Mouse (Mus musculus) hindbrain, embryonic 12.5 days (tissue): Measurements from ENCODE around the gene Cask. TPM values are rescaled to one million over a fixed set of nuclear protein-coding genes. Genes with fewer than 3 reads are reported as not detected.

Source experiments
- ATAC-seq: fragments of 200-750 bp; cut with Nextera tagmentation; 2 replicates; pipeline ENCODE4 v1.8.0; 2017; ENCODE audit warnings: moderate TSS enrichment; ENCODE audit not compliant: low FRiP score
- H3K27ac ChIP-seq: fragments of 300-500 bp; sonication (generic); 2 replicates; pipeline ENCODE4 v1.5.1; 2016; ENCODE audit warnings: mild to moderate bottlenecking
- H3K27me3 ChIP-seq: fragments of 300-500 bp; sonication (generic); 2 replicates; pipeline ENCODE4 v1.6.1; 2016; ENCODE audit warnings: mild to moderate bottlenecking
- H3K36me3 ChIP-seq: fragments of 300-500 bp; sonication (generic); 2 replicates; pipeline ENCODE4 v1.6.1; 2016; ENCODE audit warnings: mild to moderate bottlenecking
- H3K4me1 ChIP-seq: fragments of 300-500 bp; sonication (generic); 2 replicates; pipeline ENCODE4 v1.6.1; 2016
- H3K4me2 ChIP-seq: fragments of 300-500 bp; sonication (generic); replicated peaks from 2 replicates; pipeline ENCODE4 v1.6.1; 2016; ENCODE audit warnings: mild to moderate bottlenecking
- H3K4me3 ChIP-seq: fragments of 300-500 bp; sonication (generic); 2 replicates; pipeline ENCODE4 v1.5.1; 2016; ENCODE audit warnings: mild to moderate bottlenecking
- H3K9ac ChIP-seq: fragments of 300-500 bp; sonication (generic); 2 replicates; pipeline ENCODE4 v1.6.1; 2016; ENCODE audit warnings: mild to moderate bottlenecking, moderate library complexity
- H3K9me3 ChIP-seq: fragments of 300-500 bp; sonication (generic); replicated peaks from 2 replicates; pipeline ENCODE4 v1.6.1; 2016; ENCODE audit warnings: mild to moderate bottlenecking
- WGBS: fragments of 180-500 bp; shearing (Covaris S2); methylation state at CpG from one replicate; pipeline ENCODE4 v1.1.7; 2016; 5-methylcytosine and 5-hydroxymethylcytosine counted together
- polyA plus RNA-seq: library from polyadenylated mRNA; unstranded; fragments of >200 nt; fragmentation: Nextera tagmentation; extraction: Ambion mirVana; gene quantifications from 2 replicates; pipeline ENCODE4 v1.2.1, GENCODE M21; 2016

The Cask gene
- polyA plus RNA-seq, 1 experiment from 2014 or later: 25.9 TPM

GRCm38 (mm10) chrX:13656721-13657120 is 194.4 kb downstream of the Cask start:
- Histone ChIP-seq H3K36me3 (no peaks in the 10 kb centered on the region), H3K27me3 (no peaks in the 10 kb centered on the region; the same call in 1 of the 2 replicates), H3K4me1 (no peaks in the 10 kb centered on the region), H3K9ac (no peak overlapping the region), H3K9me3 (no peaks in the 10 kb centered on the region), H3K27ac (no peak overlapping the region), H3K4me2 (no peak overlapping the region), H3K4me3 (no peak overlapping the region)
- 6% methylated on average over 1 of the region's 1 CpGs for WGBS
- no peak for ATAC-seq

- Histone ChIP-seq H3K4me3 (no peak overlapping the region), H3K4me2 (no peak overlapping the region), H3K9me3 (no peaks in the 10 kb centered on the region), H3K9ac (no peak overlapping the region), H3K36me3 (no peaks in the 10 kb centered on the region), H3K4me1 (no peaks in the 10 kb centered on the region), H3K27me3 (no peaks in the 10 kb centered on the region; the same call in 1 of the 2 replicates), H3K27ac (no peak overlapping the region)
- ATAC-seq: no peak
- WGBS: 84% methylated on average over 6 of the region's 6 CpGs
These were observed 195.3 kb downstream of the Cask start for GRCm38 (mm10) chrX:13655906-13656305.

GRCm38 (mm10) chrX:13655005-13655421 is 196.2 kb downstream of the Cask start:
- WGBS: 86% methylated on average over 3 of the region's 3 CpGs
- Histone ChIP-seq H3K36me3 (no peaks in the 10 kb centered on the region), H3K27ac (no peak overlapping the region), H3K27me3 (no peaks in the 10 kb centered on the region; the same call in 1 of the 2 replicates), H3K4me3 (no peak overlapping the region), H3K9me3 (no peaks in the 10 kb centered on the region), H3K4me2 (no peak overlapping the region), H3K4me1 (no peaks in the 10 kb centered on the region), H3K9ac (no peak overlapping the region)
- no peak for ATAC-seq

GRCm38 (mm10) chrX:13652291-13652690 is 198.9 kb downstream of the Cask start:
- no peak for ATAC-seq
- H3K9me3 ChIP-seq: no peaks in the 10 kb centered on the region
- H3K9ac ChIP-seq: no peak overlapping the region
- H3K4me1 ChIP-seq: no peaks in the 10 kb centered on the region
- no peaks in the 10 kb centered on the region; the same call in 1 of the 2 replicates for H3K27me3 ChIP-seq
- 83% methylated on average over 1 of the region's 1 CpGs for whole genome bisulfite sequencing
- H3K27ac ChIP-seq: no peak overlapping the region
- no peak overlapping the region for H3K4me2 ChIP-seq
- H3K36me3 ChIP-seq: no peaks in the 10 kb centered on the region
- H3K4me3 ChIP-seq: no peak overlapping the region

GRCm38 (mm10) chrX:13651889-13652288 is 199.3 kb downstream of the Cask start:
- H3K9ac ChIP-seq: no peak overlapping the region
- no peaks in the 10 kb centered on the region for H3K4me1 ChIP-seq
- H3K4me2 ChIP-seq: no peak overlapping the region
- no peaks in the 10 kb centered on the region for H3K9me3 ChIP-seq
- no peak for ATAC-seq
- H3K27ac ChIP-seq: no peak overlapping the region
- H3K36me3 ChIP-seq: no peaks in the 10 kb centered on the region
- H3K27me3 ChIP-seq: no peaks in the 10 kb centered on the region; the same call in 1 of the 2 replicates
- no peak overlapping the region for H3K4me3 ChIP-seq
- whole genome bisulfite sequencing: 79% methylated on average over 2 of the region's 2 CpGs

GRCm38 (mm10) chrX:13638894-13639293 is 212.3 kb downstream of the Cask start:
- H3K4me3 ChIP-seq: no peak overlapping the region
- no peak overlapping the region for H3K27ac ChIP-seq
- WGBS: 62% methylated on average over 2 of the region's 2 CpGs
- no peaks in the 10 kb centered on the region for H3K27me3 ChIP-seq
- ATAC-seq: no peak
- no peaks in the 10 kb centered on the region for H3K9me3 ChIP-seq
- H3K4me1 ChIP-seq: no peaks in the 10 kb centered on the region
- no peak overlapping the region for H3K9ac ChIP-seq
- no peak overlapping the region for H3K4me2 ChIP-seq
- H3K36me3 ChIP-seq: no peaks in the 10 kb centered on the region

- WGBS: 97% methylated on average over 1 of the region's 1 CpGs
- no peaks in the 10 kb centered on the region for H3K4me1 ChIP-seq
- no peaks in the 10 kb centered on the region for H3K36me3 ChIP-seq
- no peak overlapping the region for H3K9ac ChIP-seq
- no peaks in the 10 kb centered on the region for H3K27me3 ChIP-seq
- H3K4me3 ChIP-seq: no peak overlapping the region
- no peak overlapping the region for H3K4me2 ChIP-seq
- no peak for ATAC-seq
- no peak overlapping the region for H3K27ac ChIP-seq
- H3K9me3 ChIP-seq: no peaks in the 10 kb centered on the region
These were observed 214.8 kb downstream of the Cask start for GRCm38 (mm10) chrX:13636398-13636797.

- Histone ChIP-seq H3K36me3 (no peaks in the 10 kb centered on the region), H3K4me1 (no peaks in the 10 kb centered on the region), H3K27ac (no peak within 1 kb of the TSS), H3K9me3 (no peaks in the 10 kb centered on the region), H3K4me2 (no peak within 1 kb of the TSS), H3K9ac (no peak within 1 kb of the TSS), H3K27me3 (no peaks in the 10 kb centered on the region; the same call in 1 of the 2 replicates), H3K4me3 (no peak within 1 kb of the TSS)
- ATAC-seq: no peak
- 80% methylated on average over 5 of the region's 5 CpGs for WGBS
These were observed 219.4 kb downstream of the Cask start, which contains the start of gene Gpr34 for GRCm38 (mm10) chrX:13631599-13632283. Gpr34 (plus strand) TSS chrX:13632089.

- no peak overlapping the region for H3K27ac ChIP-seq
- no peak overlapping the region for H3K4me2 ChIP-seq
- ATAC-seq: no peak
- H3K4me1 ChIP-seq: no peaks in the 10 kb centered on the region
- H3K27me3 ChIP-seq: peaks cover 3% of the 10 kb centered on the region; the same call in 1 of the 2 replicates
- no peak overlapping the region for H3K4me3 ChIP-seq
- no peak overlapping the region for H3K9ac ChIP-seq
- no peaks in the 10 kb centered on the region for H3K9me3 ChIP-seq
- no peaks in the 10 kb centered on the region for H3K36me3 ChIP-seq
- WGBS: 78% methylated on average over 5 of the region's 5 CpGs
These were observed 228.5 kb downstream of the Cask start for GRCm38 (mm10) chrX:13622654-13623053.

GRCm38 (mm10) chrX:13621473-13621872 is 229.7 kb downstream of the Cask start:
- H3K4me2 ChIP-seq: no peak overlapping the region
- no peak overlapping the region for H3K4me3 ChIP-seq
- peaks cover 3% of the 10 kb centered on the region; the same call in 1 of the 2 replicates for H3K27me3 ChIP-seq
- no peaks in the 10 kb centered on the region for H3K9me3 ChIP-seq
- no peaks in the 10 kb centered on the region for H3K4me1 ChIP-seq
- 91% methylated on average over 4 of the region's 4 CpGs for WGBS
- H3K9ac ChIP-seq: no peak overlapping the region
- ATAC-seq: no peak
- H3K27ac ChIP-seq: no peak overlapping the region
- no peaks in the 10 kb centered on the region for H3K36me3 ChIP-seq

GRCm38 (mm10) chrX:13618476-13618875 is 232.7 kb downstream of the Cask start:
- Histone ChIP-seq H3K9me3 (no peaks in the 10 kb centered on the region), H3K9ac (no peak overlapping the region), H3K4me1 (no peaks in the 10 kb centered on the region), H3K27ac (no peak overlapping the region), H3K4me2 (no peak overlapping the region), H3K4me3 (no peak overlapping the region), H3K36me3 (no peaks in the 10 kb centered on the region), H3K27me3 (peaks cover 3% of the 10 kb centered on the region; the same call in 1 of the 2 replicates)
- WGBS: 79% methylated on average over 4 of the region's 4 CpGs
- no peak for ATAC-seq

GRCm38 (mm10) chrX:13617294-13617693 is 233.9 kb downstream of the Cask start:
- H3K4me1 ChIP-seq: no peaks in the 10 kb centered on the region
- H3K9me3 ChIP-seq: no peaks in the 10 kb centered on the region
- H3K9ac ChIP-seq: no peak overlapping the region
- H3K4me3 ChIP-seq: no peak overlapping the region
- ATAC-seq: no peak
- H3K27me3 ChIP-seq: peaks cover 3% of the 10 kb centered on the region; the same call in 1 of the 2 replicates
- WGBS: 100% methylated on average over 1 of the region's 1 CpGs
- H3K36me3 ChIP-seq: no peaks in the 10 kb centered on the region
- H3K27ac ChIP-seq: no peak overlapping the region
- no peak overlapping the region for H3K4me2 ChIP-seq

- Histone ChIP-seq H3K36me3 (no peaks in the 10 kb centered on the region), H3K4me1 (no peaks in the 10 kb centered on the region), H3K4me3 (no peak overlapping the region), H3K9ac (no peak overlapping the region), H3K27ac (no peak overlapping the region), H3K4me2 (no peak overlapping the region), H3K27me3 (peaks cover 3% of the 10 kb centered on the region; the same call in 1 of the 2 replicates), H3K9me3 (no peaks in the 10 kb centered on the region)
- no peak for ATAC-seq
- 76% methylated on average over 1 of the region's 1 CpGs for WGBS
These were observed 234.4 kb downstream of the Cask start for GRCm38 (mm10) chrX:13616726-13617125.
